Mouse (Mus musculus): ENCODE results near the gene Clec4a4. TPM values are rescaled to one million over a fixed set of nuclear protein-coding genes. Genes with fewer than 3 reads are reported as not detected.
"Not testable (repeated sequence)": the region's sequence is repeated elsewhere in the genome, so short reads cannot be mapped to it uniquely, and the experiment has no call there.

The Clec4a4 gene
- polyA plus RNA-seq (2012; rRNA removed), result not detected in 2 replicates

GRCm38 (mm10) chr6:122989876-122990437 is at the start of gene Clec4a4:
TSS of gene Clec4a4 (plus strand) at chr6:122990367.
- no peak within 1 kb of the TSS for H3K27ac ChIP-seq (ENCODE audit: insufficient read depth, low read length)
- TF ChIP-seq POLR2A (IDR thresholded peaks at IDR 0.05; ENCODE audit: extremely low read depth, insufficient read depth, low read length), result no peak
- no peak for TF ChIP-seq CTCF (IDR thresholded peaks at IDR 0.05; ENCODE audit: extremely low read depth, insufficient read depth, low read length)
- H3K4me3 ChIP-seq (ENCODE audit: insufficient read depth, low read length), result no peak within 1 kb of the TSS
- no peaks in the 10 kb centered on the region for H3K4me1 ChIP-seq (ENCODE audit: control insufficient read depth, insufficient read depth, low read length)

GRCm38 (mm10) chr6:122946760-122947159 is 43.4 kb upstream of the Clec4a4 start:
- no peak overlapping the region for H3K27ac ChIP-seq (ENCODE audit: insufficient read depth, low read length)
- TF ChIP-seq POLR2A (IDR thresholded peaks at IDR 0.05; ENCODE audit: extremely low read depth, insufficient read depth, low read length), result no peak
- TF ChIP-seq CTCF (IDR thresholded peaks at IDR 0.05; ENCODE audit: extremely low read depth, insufficient read depth, low read length), result no peak
- no peak overlapping the region for H3K4me3 ChIP-seq (ENCODE audit: insufficient read depth, low read length)
- no peaks in the 10 kb centered on the region for H3K4me1 ChIP-seq (ENCODE audit: control insufficient read depth, insufficient read depth, low read length)

GRCm38 (mm10) chr6:122952401-122952800 is 37.8 kb upstream of the Clec4a4 start, which contains the start of gene Clec4a3:
TSS of gene Clec4a3 (plus strand) at chr6:122952515.
- Histone ChIP-seq H3K4me3 (ENCODE audit: insufficient read depth, low read length) (no peak within 1 kb of the TSS), H3K4me1 (ENCODE audit: control insufficient read depth, insufficient read depth, low read length) (no peaks in the 10 kb centered on the region), H3K27ac (ENCODE audit: insufficient read depth, low read length) (peak within 1 kb of the TSS; percentile 34; the same call in 1 of the 2 replicates)
- no peak for TF ChIP-seq CTCF (IDR thresholded peaks at IDR 0.05; ENCODE audit: extremely low read depth, insufficient read depth, low read length)
- no peak for TF ChIP-seq POLR2A (IDR thresholded peaks at IDR 0.05; ENCODE audit: extremely low read depth, insufficient read depth, low read length)

- TF ChIP-seq POLR2A (IDR thresholded peaks at IDR 0.05; ENCODE audit: extremely low read depth, insufficient read depth, low read length) (no peak), CTCF (IDR thresholded peaks at IDR 0.05; ENCODE audit: extremely low read depth, insufficient read depth, low read length) (no peak)
- no peak overlapping the region for H3K4me3 ChIP-seq (ENCODE audit: insufficient read depth, low read length)
- H3K27ac ChIP-seq (ENCODE audit: insufficient read depth, low read length), result no peak overlapping the region
- H3K4me1 ChIP-seq (ENCODE audit: control insufficient read depth, insufficient read depth, low read length), result no peaks in the 10 kb centered on the region
Measured at GRCm38 (mm10) chr6:122964562-122964961, 25.6 kb upstream of the Clec4a4 start.

GRCm38 (mm10) chr6:122969048-122969447 is 21.1 kb upstream of the Clec4a4 start:
- TF ChIP-seq POLR2A (IDR thresholded peaks at IDR 0.05; ENCODE audit: extremely low read depth, insufficient read depth, low read length) (no peak), CTCF (IDR thresholded peaks at IDR 0.05; ENCODE audit: extremely low read depth, insufficient read depth, low read length) (no peak)
- Histone ChIP-seq H3K4me3 (ENCODE audit: insufficient read depth, low read length) (no peak overlapping the region), H3K27ac (ENCODE audit: insufficient read depth, low read length) (no peak overlapping the region), H3K4me1 (ENCODE audit: control insufficient read depth, insufficient read depth, low read length) (no peaks in the 10 kb centered on the region)

- H3K4me3 ChIP-seq (ENCODE audit: insufficient read depth, low read length); H3K27ac ChIP-seq (ENCODE audit: insufficient read depth, low read length); H3K4me1 ChIP-seq (ENCODE audit: control insufficient read depth, insufficient read depth, low read length): not testable (repeated sequence)
Measured at GRCm38 (mm10) chr6:123004696-123005095, 14.5 kb downstream of the Clec4a4 start.

- H3K27ac ChIP-seq (ENCODE audit: insufficient read depth, low read length), result no peak overlapping the region
- H3K4me1 ChIP-seq (ENCODE audit: control insufficient read depth, insufficient read depth, low read length), result no peaks in the 10 kb centered on the region
- H3K4me3 ChIP-seq (ENCODE audit: insufficient read depth, low read length), result no peak overlapping the region
- TF ChIP-seq POLR2A (IDR thresholded peaks at IDR 0.05; ENCODE audit: extremely low read depth, insufficient read depth, low read length) (no peak), CTCF (IDR thresholded peaks at IDR 0.05; ENCODE audit: extremely low read depth, insufficient read depth, low read length) (no peak)
Measured at GRCm38 (mm10) chr6:123005591-123005990, 15.4 kb downstream of the Clec4a4 start.

GRCm38 (mm10) chr6:123049742-123050372 is 59.7 kb downstream of the Clec4a4 start, which contains the start of gene Clec4b1:
TSS of gene Clec4b1 (plus strand) at chr6:123049962.
- Histone ChIP-seq H3K4me3 (ENCODE audit: insufficient read depth, low read length) (no peak within 1 kb of the TSS), H3K4me1 (ENCODE audit: control insufficient read depth, insufficient read depth, low read length) (no peaks in the 10 kb centered on the region)
- no peak for TF ChIP-seq CTCF (IDR thresholded peaks at IDR 0.05; ENCODE audit: extremely low read depth, insufficient read depth, low read length)
- TF ChIP-seq POLR2A (IDR thresholded peaks at IDR 0.05; ENCODE audit: extremely low read depth, insufficient read depth, low read length), result no peak

More at GRCm38 (mm10) chr6:123049742-123050372, 59.7 kb downstream of the Clec4a4 start, which contains the start of gene Clec4b1:
- H3K27ac ChIP-seq (ENCODE audit: insufficient read depth, low read length), result no peak within 1 kb of the TSS

Other genes starting within 250 kb of the Clec4a4 start
- gene Slc2a3, start 188.7 kb upstream of the Clec4a4 start, polyA plus RNA-seq (2012; rRNA removed), result 100 and 101 TPM in 2 replicates
- 12.7 and 13.1 TPM in 2 replicates for gene Foxj2, start 170.5 kb upstream of the Clec4a4 start, polyA plus RNA-seq (2012; rRNA removed)
- 1.5 and 1.7 TPM in 2 replicates for gene C3ar1, start 134.2 kb upstream of the Clec4a4 start, polyA plus RNA-seq (2012; rRNA removed)
- gene Necap1, start 115.9 kb upstream of the Clec4a4 start, polyA plus RNA-seq (2012; rRNA removed), result 127 and 133 TPM in 2 replicates
- gene Clec4a1, start 68.5 kb upstream of the Clec4a4 start, polyA plus RNA-seq (2012; rRNA removed), result 0.46 and 0.47 TPM in 2 replicates
- 0.65 and 0.74 TPM in 2 replicates for gene Clec4a3, start 37.9 kb upstream of the Clec4a4 start, polyA plus RNA-seq (2012; rRNA removed)
- gene Clec4b1, start 59.6 kb downstream of the Clec4a4 start, polyA plus RNA-seq (2012; rRNA removed), result not detected in 2 replicates
- 1.4 and 1.9 TPM in 2 replicates for gene Clec4a2, start 116.1 kb downstream of the Clec4a4 start, polyA plus RNA-seq (2012; rRNA removed)
- gene Clec4b2, start 182.5 kb downstream of the Clec4a4 start, polyA plus RNA-seq (2012; rRNA removed), result not detected in 2 replicates
- 0.25 and 0.51 TPM in 2 replicates for gene Clec4n, start 239.5 kb downstream of the Clec4a4 start, polyA plus RNA-seq (2012; rRNA removed)